Mouse (Mus musculus) kidney, embryonic 16.5 days (tissue): ENCODE measurements around the gene 2310007B03Rik. TPM values are rescaled to one million over a fixed set of nuclear protein-coding genes. Genes with fewer than 3 reads are reported as not detected.

Source experiments
- ATAC-seq: fragments of 200-750 bp; cut with Nextera tagmentation; 2 replicates; pipeline ENCODE4 v1.8.0; 2017; ENCODE audit warnings: moderate TSS enrichment; ENCODE audit not compliant: low FRiP score, low TSS enrichment
- H3K27ac ChIP-seq: fragments of 300-500 bp; sonication (generic); 2 replicates; pipeline ENCODE4 v1.5.1; 2014; ENCODE audit warnings: low read length
- H3K27me3 ChIP-seq: fragments of 300-500 bp; sonication (generic); 2 replicates; pipeline ENCODE4 v1.6.1; 2014; ENCODE audit warnings: low read length, control low read depth, mixed read lengths; ENCODE audit not compliant: insufficient read depth
- H3K36me3 ChIP-seq: fragments of 300-500 bp; sonication (generic); 2 replicates; pipeline ENCODE4 v1.6.1; 2014; ENCODE audit warnings: low read length, control low read depth, mixed read lengths; ENCODE audit not compliant: insufficient read depth
- H3K4me1 ChIP-seq: fragments of 300-500 bp; sonication (generic); 2 replicates; pipeline ENCODE4 v1.6.1; 2014; ENCODE audit warnings: low read length, control low read depth, mixed read lengths; ENCODE audit not compliant: insufficient read depth
- H3K4me2 ChIP-seq: fragments of 300-500 bp; sonication (generic); replicated peaks from 2 replicates; pipeline ENCODE4 v1.6.1; 2014; ENCODE audit warnings: low read depth, low read length
- H3K4me3 ChIP-seq: fragments of 300-500 bp; sonication (generic); 2 replicates; pipeline ENCODE4 v1.5.1; 2014; ENCODE audit warnings: mild to moderate bottlenecking, low read length
- H3K9ac ChIP-seq: fragments of 300-500 bp; sonication (generic); replicated peaks from 2 replicates; pipeline ENCODE4 v1.6.1; 2014; ENCODE audit warnings: low read length
- H3K9me3 ChIP-seq: fragments of 300-500 bp; sonication (generic); 2 replicates; pipeline ENCODE4 v1.6.1; 2016; ENCODE audit warnings: low read length, control low read depth
- WGBS: fragments of 180-500 bp; shearing (Covaris S2); extraction: QIAGEN DNeasy Blood & Tissue Kit; methylation state at CpG from one replicate; pipeline ENCODE4 v1.1.7; 2014; 5-methylcytosine and 5-hydroxymethylcytosine counted together
- polyA plus RNA-seq: library from polyadenylated mRNA; unstranded; fragments of >200 nt; fragmentation: Nextera tagmentation; extraction: Ambion mirVana; gene quantifications from 2 replicates; pipeline ENCODE4 v1.2.1, GENCODE M21; 2015

2310007B03Rik gene
- polyA plus RNA-seq, 1 experiment from 2014 or later, result 2.2 TPM

DNA sequence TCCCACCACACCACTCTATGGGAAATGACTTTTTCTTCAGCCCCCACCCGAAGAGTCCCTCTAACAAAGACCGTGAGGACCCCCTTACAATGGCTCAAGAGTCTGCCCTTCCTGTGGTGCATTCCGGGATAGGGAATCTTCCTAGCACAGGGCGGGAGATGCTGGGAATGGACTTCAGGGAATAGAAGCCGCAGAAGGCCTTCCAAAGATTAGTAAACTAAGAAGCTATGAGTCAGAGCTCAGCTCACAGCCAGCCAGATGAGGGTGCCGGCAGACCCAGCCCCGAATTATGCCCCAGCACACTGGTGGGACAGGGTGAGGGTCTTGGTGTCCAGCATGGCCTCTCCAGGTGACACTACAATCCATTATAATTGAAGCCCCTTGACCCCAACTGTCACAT is 21.5 kb upstream of the 2310007B03Rik start:
- Histone ChIP-seq H3K27me3 (no peaks in the 10 kb centered on the region; the same call in 1 of the 2 replicates), H3K4me2 (no peak overlapping the region), H3K9ac (no peak overlapping the region), H3K4me1 (peaks cover 4% of the 10 kb centered on the region), H3K27ac (no peak overlapping the region), H3K4me3 (no peak overlapping the region), H3K36me3 (no peaks in the 10 kb centered on the region), H3K9me3 (no peaks in the 10 kb centered on the region)
- WGBS, result 85% methylated on average over 7 of the region's 7 CpGs
- no peak for ATAC-seq

GRCm38 (mm10) chr1:93176525-93177332 is 16.0 kb upstream of the 2310007B03Rik start:
- Histone ChIP-seq H3K27ac (peak overlapping the region; percentile 91), H3K9me3 (no peaks in the 10 kb centered on the region), H3K4me2 (peak overlapping the region; percentile 76), H3K9ac (peak overlapping the region; percentile 53), H3K4me3 (peak overlapping the region; percentile 42), H3K36me3 (no peaks in the 10 kb centered on the region), H3K4me1 (peaks cover 23% of the 10 kb centered on the region), H3K27me3 (peaks cover 4% of the 10 kb centered on the region; the same call in 1 of the 2 replicates)
- ATAC-seq, result peak; percentile 84
- WGBS, result 3% methylated on average over 37 of the region's 44 CpGs

DNA sequence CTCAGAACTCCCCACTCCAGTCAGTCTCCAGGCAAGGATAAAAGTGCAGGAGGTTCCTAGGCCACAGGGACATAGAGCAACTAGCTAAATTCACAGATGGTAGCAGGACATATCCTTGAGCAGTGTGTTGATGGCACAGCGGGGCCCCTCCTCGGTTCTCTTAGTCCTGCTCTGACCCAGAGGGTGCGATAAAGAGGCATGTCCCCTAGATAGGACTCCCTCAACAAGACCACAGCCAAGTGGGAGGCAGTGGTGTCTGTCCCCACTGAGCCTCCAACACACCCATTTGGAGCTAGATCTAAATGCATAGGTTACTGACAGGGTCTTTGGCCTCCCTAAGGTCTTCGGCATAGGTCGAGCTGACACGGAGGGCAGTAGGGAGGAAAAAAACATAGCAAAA is 15.1 kb upstream of the 2310007B03Rik start:
- 13% methylated on average over 6 of the region's 6 CpGs for WGBS
- H3K27ac ChIP-seq, result peak overlapping the region; percentile 91

GRCm38 (mm10) chr1:93174399-93174798 is 13.7 kb upstream of the 2310007B03Rik start:
- H3K9ac ChIP-seq, result no peak overlapping the region
- H3K4me1 ChIP-seq, result peaks cover 23% of the 10 kb centered on the region
- peaks cover 4% of the 10 kb centered on the region; the same call in 1 of the 2 replicates for H3K27me3 ChIP-seq
- WGBS, result 0% methylated on average over 4 of the region's 4 CpGs
- no peak overlapping the region for H3K4me3 ChIP-seq
- no peaks in the 10 kb centered on the region for H3K36me3 ChIP-seq
- no peak overlapping the region for H3K4me2 ChIP-seq
- no peaks in the 10 kb centered on the region for H3K9me3 ChIP-seq
- peak; percentile 70 for ATAC-seq
- H3K27ac ChIP-seq, result no peak overlapping the region

More for the DNA sequence above, 15.1 kb upstream of the 2310007B03Rik start:
- Histone ChIP-seq H3K4me1 (peaks cover 23% of the 10 kb centered on the region), H3K9ac (no peak overlapping the region), H3K4me3 (no peak overlapping the region), H3K27me3 (peaks cover 4% of the 10 kb centered on the region; the same call in 1 of the 2 replicates), H3K9me3 (no peaks in the 10 kb centered on the region), H3K36me3 (no peaks in the 10 kb centered on the region), H3K4me2 (peak overlapping the region; percentile 76)
- no peak for ATAC-seq

DNA sequence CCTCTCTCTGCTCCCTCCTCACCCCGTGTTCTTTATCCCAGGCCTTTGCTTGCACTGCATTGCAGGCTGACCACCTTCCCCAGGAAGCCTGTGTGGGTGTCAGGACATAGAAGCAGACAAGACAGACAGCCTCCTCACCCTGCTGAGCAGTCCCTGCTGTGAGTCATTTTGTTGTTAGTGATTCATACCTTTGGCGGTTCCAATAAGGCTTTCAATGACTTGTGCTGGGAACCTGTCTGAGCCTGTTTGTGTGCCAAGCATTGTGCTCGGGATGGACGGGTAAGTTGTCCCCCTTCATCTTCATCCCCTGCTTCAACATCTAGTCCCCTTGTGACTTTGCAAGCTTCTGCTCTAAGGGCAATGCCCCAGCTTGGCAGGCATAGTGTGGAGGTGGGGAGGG is 12.9 kb upstream of the 2310007B03Rik start:
- Histone ChIP-seq H3K36me3 (no peaks in the 10 kb centered on the region), H3K9ac (no peak overlapping the region), H3K4me3 (no peak overlapping the region), H3K4me2 (no peak overlapping the region), H3K27me3 (peaks cover 4% of the 10 kb centered on the region; the same call in 1 of the 2 replicates), H3K4me1 (peaks cover 23% of the 10 kb centered on the region), H3K9me3 (no peaks in the 10 kb centered on the region), H3K27ac (no peak overlapping the region)
- WGBS, result 68% methylated on average over 4 of the region's 4 CpGs
- ATAC-seq, result no peak

- H3K27me3 ChIP-seq, result no peaks in the 10 kb centered on the region
- no peak within 1 kb of the TSS for H3K27ac ChIP-seq
- WGBS, result 51% methylated on average over 10 of the region's 10 CpGs
Measured at GRCm38 (mm10) chr1:93168295-93168775, 7.6 kb upstream of the 2310007B03Rik start, which contains the start of gene Crocc2. Gene Crocc2, plus strand, starts transcription at chr1:93168725.

GRCm38 (mm10) chr1:93166346-93167079 is 5.8 kb upstream of the 2310007B03Rik start:
- H3K9me3 ChIP-seq, result no peaks in the 10 kb centered on the region
- H3K9ac ChIP-seq, result no peak overlapping the region
- no peaks in the 10 kb centered on the region for H3K4me1 ChIP-seq
- H3K27me3 ChIP-seq, result no peaks in the 10 kb centered on the region
- H3K27ac ChIP-seq, result no peak overlapping the region
- H3K4me3 ChIP-seq, result no peak overlapping the region
- H3K36me3 ChIP-seq, result no peaks in the 10 kb centered on the region
- no peak overlapping the region for H3K4me2 ChIP-seq
- no peak for ATAC-seq
- 81% methylated on average over 11 of the region's 11 CpGs for WGBS

More at GRCm38 (mm10) chr1:93168295-93168775, 7.6 kb upstream of the 2310007B03Rik start, which contains the start of gene Crocc2:
- Histone ChIP-seq H3K4me1 (no peaks in the 10 kb centered on the region), H3K9ac (no peak within 1 kb of the TSS), H3K4me3 (no peak within 1 kb of the TSS), H3K9me3 (no peaks in the 10 kb centered on the region), H3K4me2 (no peak within 1 kb of the TSS), H3K36me3 (no peaks in the 10 kb centered on the region)
- ATAC-seq, result no peak

DNA sequence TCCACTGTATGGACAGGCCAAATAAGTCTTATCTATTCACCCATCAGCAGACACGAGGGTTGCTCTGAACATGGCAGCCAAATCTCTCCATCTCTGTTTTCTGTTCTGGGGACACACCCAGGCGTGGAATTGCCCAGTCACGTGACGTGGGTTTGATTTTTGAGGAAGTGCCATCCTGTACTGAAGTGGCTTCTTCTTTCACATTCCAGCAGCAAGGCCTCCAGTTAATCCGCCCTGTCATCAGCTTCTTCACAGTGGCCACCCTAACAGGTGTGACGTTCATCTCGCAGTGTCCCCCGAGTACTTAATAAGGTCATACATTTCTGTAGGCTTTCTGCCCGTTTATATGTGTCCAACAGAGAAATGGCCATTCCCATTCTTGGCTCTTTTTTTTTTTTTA is 4.7 kb upstream of the 2310007B03Rik start:
- H3K4me1 ChIP-seq, result peaks cover 5% of the 10 kb centered on the region; the same call in 1 of the 2 replicates
- ATAC-seq, result no peak
- no peak overlapping the region for H3K9ac ChIP-seq
- no peak overlapping the region for H3K4me2 ChIP-seq
- WGBS, result 77% methylated on average over 9 of the region's 9 CpGs
- H3K4me3 ChIP-seq, result no peak overlapping the region
- H3K27me3 ChIP-seq, result no peaks in the 10 kb centered on the region
- no peak overlapping the region for H3K27ac ChIP-seq
- H3K36me3 ChIP-seq, result no peaks in the 10 kb centered on the region
- no peaks in the 10 kb centered on the region for H3K9me3 ChIP-seq

DNA sequence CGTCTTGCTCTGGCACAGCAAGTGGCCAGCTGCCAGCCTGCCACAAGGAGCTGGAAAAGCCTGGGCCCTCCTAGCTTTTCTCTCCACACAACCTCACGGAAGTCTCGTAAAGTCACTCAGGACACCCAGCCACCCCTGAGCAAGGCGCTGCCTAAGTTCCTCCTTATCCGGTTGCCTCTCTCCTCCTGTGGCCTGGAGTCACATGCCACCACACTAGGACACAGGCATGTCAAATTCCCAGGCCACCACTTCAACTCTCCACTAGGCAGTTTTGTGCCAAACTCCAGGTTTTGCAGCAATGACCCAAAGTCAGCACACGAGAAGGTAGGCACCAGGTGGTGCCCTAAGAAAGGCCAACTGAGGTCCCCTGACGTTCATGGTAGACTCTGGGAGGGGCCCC is 1.8 kb upstream of the 2310007B03Rik start:
- no peaks in the 10 kb centered on the region for H3K27me3 ChIP-seq
- no peak overlapping the region for H3K27ac ChIP-seq
- H3K4me1 ChIP-seq, result peaks cover 8% of the 10 kb centered on the region; the same call in 1 of the 2 replicates
- no peak overlapping the region for H3K9ac ChIP-seq
- H3K9me3 ChIP-seq, result no peaks in the 10 kb centered on the region
- 88% methylated on average over 7 of the region's 7 CpGs for WGBS
- no peak overlapping the region for H3K4me3 ChIP-seq
- no peak for ATAC-seq
- H3K4me2 ChIP-seq, result no peak overlapping the region
- H3K36me3 ChIP-seq, result no peaks in the 10 kb centered on the region
